Mouse (Mus musculus) midbrain, embryonic 14.5 days (tissue): ENCODE measurements around the gene Car15. TPM values are rescaled to one million over a fixed set of nuclear protein-coding genes. Genes with fewer than 3 reads are reported as not detected.

ENCODE experiments used
- ATAC-seq: fragments of 200-750 bp; cut with Nextera tagmentation; 2 replicates; pipeline ENCODE4 v1.8.0; 2017; ENCODE audit warnings: moderate number of reproducible peaks, moderate library complexity; ENCODE audit not compliant: low FRiP score, low TSS enrichment
- DNase-seq: peaks from one replicate; pipeline ENCODE4 v3.0.0-alpha.2; 2015
- H3K27ac ChIP-seq: fragments of 300-500 bp; sonication (generic); replicated peaks from 2 replicates; pipeline ENCODE4 v1.5.1; 2014; ENCODE audit warnings: mild to moderate bottlenecking, low read depth, low read length, moderate library complexity
- H3K27me3 ChIP-seq: fragments of 300-500 bp; sonication (generic); 2 replicates; pipeline ENCODE4 v1.6.1; 2014; ENCODE audit warnings: low read length, control low read depth, mixed read lengths; ENCODE audit not compliant: control insufficient read depth, insufficient read depth
- H3K36me3 ChIP-seq: fragments of 300-500 bp; sonication (generic); 2 replicates; pipeline ENCODE4 v1.6.1; 2014; ENCODE audit warnings: low read length, control low read depth; ENCODE audit not compliant: control insufficient read depth, insufficient read depth
- H3K4me1 ChIP-seq: fragments of 300-500 bp; sonication (generic); 2 replicates; pipeline ENCODE4 v1.6.1; 2014; ENCODE audit warnings: mild to moderate bottlenecking, antibody characterized with exemption, low read length, control low read depth; ENCODE audit not compliant: control insufficient read depth, insufficient read depth
- H3K4me2 ChIP-seq: fragments of 300-500 bp; sonication (generic); 2 replicates; pipeline ENCODE4 v1.6.1; 2014; ENCODE audit warnings: mild to moderate bottlenecking, low read length, moderate library complexity
- H3K4me3 ChIP-seq: fragments of 300-500 bp; sonication (generic); replicated peaks from 2 replicates; pipeline ENCODE4 v1.5.1; 2014; ENCODE audit warnings: low read depth, low read length
- H3K9ac ChIP-seq: fragments of 300-500 bp; sonication (generic); replicated peaks from 2 replicates; pipeline ENCODE4 v1.6.1; 2014; ENCODE audit warnings: mild to moderate bottlenecking, low read length, moderate library complexity
- H3K9me3 ChIP-seq: fragments of 300-500 bp; sonication (generic); 2 replicates; pipeline ENCODE4 v1.6.1; 2016; ENCODE audit warnings: low read length, control low read depth, mixed read lengths; ENCODE audit not compliant: control insufficient read depth
- WGBS: fragments of 180-500 bp; shearing (Covaris S2); extraction: QIAGEN DNeasy Blood & Tissue Kit; methylation state at CpG from one replicate; pipeline ENCODE4 v1.1.7; 2014; 5-methylcytosine and 5-hydroxymethylcytosine counted together
- polyA plus RNA-seq: library from polyadenylated mRNA; unstranded; fragments of >200 nt; fragmentation: Nextera tagmentation; extraction: Ambion mirVana; gene quantifications from 2 replicates; pipeline ENCODE4 v1.2.1, GENCODE M21; 2014

Car15 gene
- polyA plus RNA-seq, 1 experiment from 2014 or later = 3.9 TPM

DNA sequence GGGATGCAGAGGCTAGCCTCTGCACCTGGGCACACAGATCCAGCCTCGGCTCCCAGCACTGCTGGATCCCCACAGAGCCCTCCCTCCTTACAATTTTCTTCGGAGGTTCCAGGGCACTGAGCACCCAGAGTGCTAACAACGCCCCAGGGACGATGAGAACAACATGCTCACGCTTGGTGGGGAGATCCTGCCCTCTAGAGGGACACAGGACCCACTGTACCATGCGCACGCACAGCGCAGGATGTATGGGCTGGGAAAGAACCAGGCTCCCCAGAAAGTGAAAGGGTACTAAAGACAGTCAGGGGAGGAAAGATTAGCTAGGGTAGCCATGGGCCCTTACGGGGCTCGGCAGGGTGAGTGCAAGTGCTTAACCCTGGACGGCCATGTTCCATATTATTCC is 6.4 kb downstream of the Car15 start:
- Histone ChIP-seq H3K27me3 (peaks cover 42% of the 10 kb centered on the region), H3K27ac (no peak overlapping the region), H3K36me3 (no peaks in the 10 kb centered on the region), H3K9ac (no peak overlapping the region), H3K4me3 (no peak overlapping the region), H3K4me2 (no peak overlapping the region), H3K4me1 (peaks cover 13% of the 10 kb centered on the region), H3K9me3 (no peaks in the 10 kb centered on the region)
- DNase-seq = peak; percentile 46
- ATAC-seq = no peak
- WGBS = 11% methylated on average over 11 of the region's 11 CpGs

DNA sequence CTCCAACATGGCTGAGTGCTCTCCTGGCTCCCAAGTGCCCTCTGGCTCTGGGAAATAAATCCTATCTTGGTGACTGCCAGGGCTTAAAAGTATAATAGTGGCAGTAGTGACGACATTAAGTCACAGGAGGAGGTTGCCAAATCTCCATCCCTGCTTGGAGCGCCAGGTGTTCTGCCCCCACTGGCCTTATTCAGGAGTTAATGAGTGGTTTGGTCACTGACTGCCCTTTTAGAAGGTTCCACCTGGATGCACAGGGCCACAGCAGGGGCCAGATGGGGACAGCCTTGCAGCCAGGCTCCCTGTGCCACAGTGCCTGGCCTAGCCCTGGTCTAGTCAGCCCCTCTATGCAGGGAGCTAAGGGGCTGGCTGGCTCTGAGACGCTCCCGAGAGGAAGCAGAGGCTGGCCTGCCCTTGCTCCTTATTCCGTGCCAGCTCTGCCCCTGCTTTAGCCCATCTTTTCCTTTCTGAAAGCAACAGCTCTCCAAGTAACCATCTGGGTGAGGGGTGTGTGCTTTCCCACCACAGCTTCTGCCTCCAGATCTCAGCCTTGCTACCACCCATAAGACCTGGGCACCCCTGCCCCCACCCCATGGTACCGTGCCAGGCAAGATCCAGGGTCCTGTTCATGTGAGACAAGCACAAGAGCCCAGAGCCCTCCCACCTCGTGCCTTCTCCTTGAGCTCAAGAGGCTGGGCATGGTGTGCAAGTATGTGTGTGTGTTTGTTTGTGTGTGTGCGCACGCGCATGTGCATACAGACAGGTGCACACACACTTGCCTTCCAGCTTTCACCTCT is 7.6 kb downstream of the Car15 start:
- 54% methylated on average over 10 of the region's 10 CpGs for WGBS
- DNase-seq = no peak
- H3K9me3 ChIP-seq = no peaks in the 10 kb centered on the region
- H3K9ac ChIP-seq = no peak overlapping the region
- H3K36me3 ChIP-seq = no peaks in the 10 kb centered on the region
- no peak overlapping the region for H3K27ac ChIP-seq
- H3K4me3 ChIP-seq = no peak overlapping the region
- H3K4me1 ChIP-seq = peaks cover 13% of the 10 kb centered on the region
- no peak for ATAC-seq
- H3K27me3 ChIP-seq = peaks cover 36% of the 10 kb centered on the region
- no peak overlapping the region for H3K4me2 ChIP-seq

DNA sequence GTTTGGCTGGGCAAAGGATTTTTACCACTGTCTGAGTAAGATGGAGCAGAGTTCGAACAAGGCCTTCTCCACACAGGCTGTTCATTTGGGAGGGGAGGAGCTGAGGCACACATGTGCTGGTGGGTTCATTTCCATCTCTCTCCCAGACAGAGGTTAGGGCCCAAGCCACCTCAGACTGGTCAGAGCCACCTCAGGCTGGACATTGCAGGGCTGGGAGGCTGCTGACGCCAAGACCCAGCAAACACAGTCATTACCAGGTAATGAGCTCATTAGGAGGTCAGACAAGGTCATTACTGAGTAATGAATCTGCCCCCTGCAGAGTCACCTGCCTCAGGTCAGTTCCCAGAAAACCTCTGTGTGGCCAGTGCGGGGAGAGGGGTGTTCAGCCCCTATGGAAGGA is 9.3 kb downstream of the Car15 start:
- peaks cover 6% of the 10 kb centered on the region; the same call in 1 of the 2 replicates for H3K4me1 ChIP-seq

DNA sequence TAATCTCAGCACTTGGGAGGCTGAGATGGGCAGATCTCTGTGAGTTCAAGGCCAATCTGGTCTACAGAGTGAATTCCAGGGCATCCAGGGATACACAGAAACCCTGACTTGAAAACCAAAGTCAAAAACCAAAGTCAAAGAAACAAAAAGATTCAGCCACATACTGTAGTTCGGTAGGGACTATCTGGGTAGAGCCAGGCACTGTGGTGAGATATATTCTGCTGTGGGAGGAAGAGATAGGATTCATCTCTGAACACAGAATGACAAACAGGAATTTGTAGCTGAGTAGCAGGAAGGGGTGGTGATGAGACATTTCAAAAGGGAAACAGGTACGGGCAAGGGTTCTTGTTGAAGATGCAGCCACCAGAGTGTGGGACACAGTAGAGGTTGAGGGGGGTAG is 9.9 kb downstream of the Car15 start:
- Histone ChIP-seq H3K4me2 (no peak overlapping the region), H3K4me1 (peaks cover 5% of the 10 kb centered on the region; the same call in 1 of the 2 replicates), H3K9ac (no peak overlapping the region), H3K4me3 (no peak overlapping the region), H3K9me3 (no peaks in the 10 kb centered on the region), H3K27ac (no peak overlapping the region), H3K36me3 (no peaks in the 10 kb centered on the region), H3K27me3 (peaks cover 19% of the 10 kb centered on the region)
- no peak for DNase-seq
- ATAC-seq = no peak
- 86% methylated on average over 2 of the region's 2 CpGs for WGBS

More for the DNA sequence above, 9.3 kb downstream of the Car15 start:
- H3K9ac ChIP-seq = no peak overlapping the region
- WGBS = 75% methylated on average over 3 of the region's 3 CpGs
- DNase-seq (no peak), ATAC-seq (no peak)
- H3K4me3 ChIP-seq = no peak overlapping the region
- no peak overlapping the region for H3K4me2 ChIP-seq
- no peaks in the 10 kb centered on the region for H3K36me3 ChIP-seq
- no peak overlapping the region for H3K27ac ChIP-seq
- no peaks in the 10 kb centered on the region for H3K9me3 ChIP-seq
- peaks cover 22% of the 10 kb centered on the region for H3K27me3 ChIP-seq

DNA sequence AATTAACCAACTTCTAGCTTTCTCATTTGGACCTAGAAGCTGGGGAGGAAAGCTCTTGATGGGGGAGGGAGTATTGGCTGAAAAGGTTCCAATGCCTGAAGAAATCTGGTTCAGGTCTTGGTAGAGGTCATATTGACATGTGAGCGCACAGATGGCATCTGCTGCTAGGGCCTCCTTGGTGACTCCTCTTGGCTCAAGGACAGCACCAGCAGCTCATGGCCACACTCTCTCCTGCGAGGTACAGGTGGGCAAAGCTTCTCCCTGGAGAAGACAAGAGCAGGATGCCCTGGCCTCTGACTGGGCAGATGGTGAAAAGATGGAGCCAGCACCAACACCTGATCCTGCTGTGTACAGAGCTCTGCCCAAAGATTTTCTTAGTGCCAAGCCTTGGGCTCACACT is 11.7 kb downstream of the Car15 start:
- no peak for ATAC-seq
- WGBS = 74% methylated on average over 2 of the region's 2 CpGs
- H3K9me3 ChIP-seq = no peaks in the 10 kb centered on the region
- no peak overlapping the region for H3K4me2 ChIP-seq
- no peak overlapping the region for H3K9ac ChIP-seq
- DNase-seq = no peak
- no peak overlapping the region for H3K4me3 ChIP-seq
- H3K27ac ChIP-seq = no peak overlapping the region
- H3K27me3 ChIP-seq = peaks cover 3% of the 10 kb centered on the region; the same call in 1 of the 2 replicates
- no peaks in the 10 kb centered on the region for H3K4me1 ChIP-seq
- no peaks in the 10 kb centered on the region for H3K36me3 ChIP-seq

DNA sequence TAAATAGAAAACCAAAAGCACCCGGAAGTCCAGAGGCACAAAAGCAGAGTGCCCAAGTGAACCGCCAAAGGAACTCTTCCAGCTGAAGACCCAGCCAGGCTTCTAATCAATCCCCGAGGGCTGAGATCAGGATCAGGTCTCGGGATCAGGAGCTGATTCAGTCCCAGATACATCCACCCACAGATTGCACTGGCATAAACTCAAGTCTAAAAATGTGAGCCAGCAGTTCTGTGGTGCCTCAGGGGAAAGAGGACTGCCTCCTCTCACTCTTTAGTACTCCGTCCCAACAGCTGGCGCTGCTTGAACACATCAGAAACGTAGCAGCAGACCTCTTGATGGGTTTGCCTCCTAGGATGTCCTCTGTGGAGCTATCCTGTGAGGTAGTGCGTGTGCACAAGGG is 21.6 kb downstream of the Car15 start:
- no peak overlapping the region for H3K4me3 ChIP-seq
- no peak overlapping the region for H3K27ac ChIP-seq
- ATAC-seq (no peak), DNase-seq (no peak)
- H3K36me3 ChIP-seq = no peaks in the 10 kb centered on the region
- peak overlapping the region; percentile 68 for H3K9ac ChIP-seq
- no peaks in the 10 kb centered on the region for H3K9me3 ChIP-seq
- WGBS = 79% methylated on average over 8 of the region's 8 CpGs
- H3K4me1 ChIP-seq = peaks cover 9% of the 10 kb centered on the region; the same call in 1 of the 2 replicates
- H3K4me2 ChIP-seq = peak overlapping the region; percentile 82; the same call in 1 of the 2 replicates
- H3K27me3 ChIP-seq = peaks cover 3% of the 10 kb centered on the region; the same call in 1 of the 2 replicates

DNA sequence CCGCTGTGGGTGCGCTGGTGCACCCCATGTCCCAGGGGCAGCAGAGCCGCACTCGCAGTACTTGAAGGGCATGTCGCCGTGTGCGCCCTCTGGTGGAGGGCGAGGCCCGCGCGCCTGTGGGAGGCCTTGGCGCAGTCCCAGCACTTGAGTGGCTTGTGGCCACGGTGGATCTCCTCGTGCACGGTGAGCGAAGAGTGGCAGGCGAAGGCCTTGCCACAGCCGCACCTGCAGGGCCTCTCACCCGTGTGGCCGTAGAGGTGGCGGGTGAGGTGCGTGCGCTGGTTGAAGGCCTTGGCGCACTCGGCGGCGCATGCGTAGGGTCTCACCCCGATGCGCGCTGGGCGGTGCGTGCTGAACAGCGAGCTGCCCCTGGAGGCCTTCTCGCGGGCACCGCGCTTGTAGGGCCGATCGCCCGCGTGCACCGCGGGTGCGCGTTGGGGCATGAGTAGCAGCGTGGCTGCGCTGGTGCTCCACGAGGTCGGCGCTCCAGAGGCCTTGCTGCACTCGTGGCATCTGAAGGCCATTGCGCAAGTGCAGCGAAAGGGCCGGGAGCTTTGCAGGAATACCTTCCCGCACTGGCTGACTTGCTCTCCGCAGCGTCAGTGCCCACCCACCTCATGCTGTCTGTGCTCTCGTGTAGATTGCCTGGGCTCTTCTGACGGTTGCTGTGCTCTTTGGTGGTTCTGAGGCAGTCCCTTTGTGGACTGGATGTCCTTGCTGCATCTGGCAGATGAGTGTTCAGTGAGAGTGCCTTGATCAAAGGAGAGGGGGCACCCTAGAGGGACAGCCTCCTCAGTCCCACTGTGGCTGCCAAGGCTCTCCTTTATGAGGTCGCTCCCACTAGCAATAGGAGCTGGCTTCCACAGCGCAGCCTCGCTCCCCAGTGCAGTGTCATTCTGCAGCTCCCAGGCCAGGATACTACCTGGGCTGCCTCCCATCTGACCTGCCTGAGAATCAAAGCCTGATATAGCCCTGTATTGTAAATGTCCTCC is 22.5 kb downstream of the Car15 start:
- no peaks in the 10 kb centered on the region for H3K9me3 ChIP-seq
- ATAC-seq (peak; percentile 75), DNase-seq (peak; percentile 89)
- H3K36me3 ChIP-seq = no peaks in the 10 kb centered on the region
- H3K9ac ChIP-seq = peak overlapping the region; percentile 68
- H3K4me2 ChIP-seq = peak overlapping the region; percentile 82
- H3K27ac ChIP-seq = peak overlapping the region; percentile 79
- H3K4me1 ChIP-seq = peaks cover 9% of the 10 kb centered on the region; the same call in 1 of the 2 replicates
- peaks cover 3% of the 10 kb centered on the region; the same call in 1 of the 2 replicates for H3K27me3 ChIP-seq
- under 1% methylated on average over 63 of the region's 63 CpGs for WGBS
- peak overlapping the region; percentile 46 for H3K4me3 ChIP-seq

DNA sequence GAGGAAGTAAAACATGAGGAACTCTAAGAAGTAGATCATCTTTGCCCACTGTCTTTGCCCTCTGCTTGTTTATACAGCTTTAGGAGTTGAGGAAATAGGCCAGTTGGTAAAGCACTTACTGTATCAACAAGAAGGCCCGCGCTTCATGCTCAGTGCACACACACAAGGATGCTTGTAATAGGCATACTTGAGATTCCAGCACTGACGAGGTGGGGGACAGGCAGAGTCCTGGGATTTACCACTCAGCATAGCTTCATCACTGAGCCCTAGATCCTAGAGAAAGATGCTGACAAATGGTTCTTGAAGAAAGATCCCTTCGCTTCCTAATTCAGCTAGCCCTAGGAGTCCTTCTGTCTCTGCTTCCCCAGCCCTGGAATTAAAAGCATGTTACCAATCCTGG is 25.0 kb downstream of the Car15 start:
- Histone ChIP-seq H3K9me3 (no peaks in the 10 kb centered on the region), H3K9ac (no peak overlapping the region), H3K4me2 (no peak overlapping the region), H3K4me1 (peaks cover 14% of the 10 kb centered on the region), H3K27ac (no peak overlapping the region), H3K27me3 (peaks cover 8% of the 10 kb centered on the region; the same call in 1 of the 2 replicates), H3K36me3 (no peaks in the 10 kb centered on the region), H3K4me3 (no peak overlapping the region)
- no peak for ATAC-seq
- no peak for DNase-seq
- WGBS = 63% methylated on average over 4 of the region's 4 CpGs
